Mouse (Mus musculus): ENCODE measurements around the gene Mrvi1.
"Not testable (repeated sequence)": the region's sequence is repeated elsewhere in the genome, so short reads cannot be mapped to it uniquely, and the experiment has no call there.

Gene Mrvi1

GRCm38 (mm10) chr7:110935815-110936762 is 46.2 kb downstream of the Mrvi1 start:
- DNase-seq = no peak

GRCm38 (mm10) chr7:110933999-110934398 is 48.3 kb downstream of the Mrvi1 start:
- DNase-seq = no peak

- no peak for DNase-seq
Measured at GRCm38 (mm10) chr7:110933329-110933728, 48.9 kb downstream of the Mrvi1 start.

GRCm38 (mm10) chr7:110930118-110930854 is 52.0 kb downstream of the Mrvi1 start:
- DNase-seq = peak; percentile 67

- no peak for DNase-seq
Measured at GRCm38 (mm10) chr7:110926562-110926961, 55.7 kb downstream of the Mrvi1 start.

- peak; percentile 9 for DNase-seq
Measured at GRCm38 (mm10) chr7:110920331-110921261, 61.7 kb downstream of the Mrvi1 start.

GRCm38 (mm10) chr7:110919721-110920120 is 62.5 kb downstream of the Mrvi1 start:
- DNase-seq = no peak

- DNase-seq = peak; percentile 11
Measured at GRCm38 (mm10) chr7:110915913-110916312, 66.3 kb downstream of the Mrvi1 start.

- no peak for DNase-seq
Measured at GRCm38 (mm10) chr7:110914531-110914930, 67.7 kb downstream of the Mrvi1 start.

GRCm38 (mm10) chr7:110913754-110914153 is 68.5 kb downstream of the Mrvi1 start:
- DNase-seq = no peak

- DNase-seq = no peak
Measured at GRCm38 (mm10) chr7:110908209-110909144, 73.8 kb downstream of the Mrvi1 start.

GRCm38 (mm10) chr7:110906566-110906965 is 75.7 kb downstream of the Mrvi1 start:
- DNase-seq = no peak

- no peak for DNase-seq
Measured at GRCm38 (mm10) chr7:110903226-110903625, 79.0 kb downstream of the Mrvi1 start.

GRCm38 (mm10) chr7:110897202-110897601 is 85.1 kb downstream of the Mrvi1 start:
- DNase-seq = no peak

GRCm38 (mm10) chr7:110896453-110896852 is 85.8 kb downstream of the Mrvi1 start:
- no peak for DNase-seq

GRCm38 (mm10) chr7:110895772-110896171 is 86.5 kb downstream of the Mrvi1 start:
- not testable (repeated sequence) for DNase-seq

GRCm38 (mm10) chr7:110894673-110895072 is 87.6 kb downstream of the Mrvi1 start:
- no peak for DNase-seq

GRCm38 (mm10) chr7:110893943-110894610 is 88.2 kb downstream of the Mrvi1 start:
- DNase-seq = peak; percentile 74

GRCm38 (mm10) chr7:110891501-110891986 is 90.7 kb downstream of the Mrvi1 start:
- peak; percentile 90 for DNase-seq

GRCm38 (mm10) chr7:110881746-110882333 is 100.4 kb downstream of the Mrvi1 start:
- peak; percentile 79 for DNase-seq
